Mouse (Mus musculus) T-helper 1 cell (primary cell): ENCODE measurements around the gene Cyfip2.

ENCODE experiments used
- in situ Hi-C: fragments of 300-600 bp; cut with MboI, MseI; formaldehyde crosslinking; loops from one replicate; pipeline ENCODE4 v1.15.1; 2025; ENCODE audit warnings: high pct_unique_total_duplicates

Cyfip2 gene

DNA sequence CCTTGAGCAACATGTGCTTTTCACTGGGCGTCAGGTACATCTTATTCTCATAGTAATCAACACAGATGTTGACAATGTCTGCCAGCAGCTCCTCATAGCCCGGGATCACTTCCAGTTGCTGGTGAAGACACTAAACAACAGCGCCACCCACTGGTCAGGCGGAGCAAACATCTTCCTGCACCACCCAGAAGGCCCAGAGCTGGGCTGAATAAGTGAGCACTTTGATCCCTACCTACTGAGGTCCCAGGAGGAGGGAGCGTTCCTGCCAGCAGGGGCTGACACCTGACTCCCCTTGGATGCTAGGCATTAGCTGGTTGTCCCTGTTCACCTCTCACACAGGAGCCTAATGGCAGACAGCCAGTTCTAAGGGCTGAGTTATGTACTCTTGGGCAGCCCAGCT, 35.9 kb downstream of the Cyfip2 start:
- in situ Hi-C loops = no loop called here

DNA sequence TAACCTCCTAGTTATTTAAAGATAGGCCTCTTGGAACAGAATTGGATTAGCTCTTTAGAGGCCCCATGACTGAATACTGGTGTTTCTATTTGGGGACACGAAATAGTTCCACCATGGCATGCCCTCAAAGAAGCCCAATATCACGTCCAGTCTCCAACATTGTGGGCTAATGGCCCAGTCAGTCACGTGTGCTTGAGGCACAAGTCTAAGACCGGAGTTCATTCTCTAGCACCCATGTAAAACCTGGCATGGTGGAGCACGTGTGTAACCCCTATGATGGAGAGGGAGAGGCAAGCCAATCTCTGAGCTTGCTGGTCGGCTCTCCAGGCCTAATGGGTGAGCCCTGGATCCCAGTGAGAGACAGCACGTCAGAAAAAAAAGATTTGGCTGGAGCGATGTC, 36.5 kb downstream of the Cyfip2 start:
- in situ Hi-C loops = no loop called here

DNA sequence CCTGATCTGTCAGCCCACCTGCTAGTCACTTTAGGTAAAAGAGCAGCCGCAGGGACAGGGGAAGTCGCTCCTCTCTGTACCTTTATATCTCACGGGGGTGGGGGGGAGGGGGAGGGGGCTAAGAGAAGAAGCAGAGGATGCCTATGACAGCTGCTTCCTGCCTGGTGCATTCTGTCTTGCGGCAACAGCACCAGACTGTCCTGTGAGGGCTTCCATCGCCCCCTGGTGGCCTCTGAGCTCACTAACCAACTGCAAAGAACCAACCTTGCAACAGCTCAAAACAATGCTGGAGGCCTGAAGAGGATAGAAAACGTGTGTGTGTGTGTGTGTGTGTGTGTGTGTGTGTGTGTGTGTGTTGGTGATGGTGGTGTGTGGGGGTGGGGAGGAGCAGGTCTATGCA, 37.4 kb downstream of the Cyfip2 start:
- in situ Hi-C loops = no loop called here

DNA sequence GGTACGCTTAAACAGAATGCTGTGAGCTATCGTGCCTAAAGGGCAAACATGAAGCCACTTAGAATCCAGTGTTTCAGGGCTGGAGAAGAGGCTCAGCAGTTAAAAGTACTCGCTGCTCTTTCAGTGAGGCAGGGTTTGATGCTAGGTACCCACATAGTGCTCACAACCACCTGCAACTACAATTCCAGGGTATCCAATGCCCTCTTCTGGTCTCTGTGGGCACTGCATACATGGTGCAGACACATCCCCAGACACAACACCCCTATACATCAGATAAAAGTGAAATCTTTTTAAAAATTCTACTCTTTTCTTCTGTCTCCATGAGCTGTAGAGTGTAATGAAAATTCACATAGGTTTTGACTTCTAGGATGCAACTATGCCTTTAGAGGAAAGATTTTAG, 38.7 kb downstream of the Cyfip2 start:
- in situ Hi-C loops = no loop called here

DNA sequence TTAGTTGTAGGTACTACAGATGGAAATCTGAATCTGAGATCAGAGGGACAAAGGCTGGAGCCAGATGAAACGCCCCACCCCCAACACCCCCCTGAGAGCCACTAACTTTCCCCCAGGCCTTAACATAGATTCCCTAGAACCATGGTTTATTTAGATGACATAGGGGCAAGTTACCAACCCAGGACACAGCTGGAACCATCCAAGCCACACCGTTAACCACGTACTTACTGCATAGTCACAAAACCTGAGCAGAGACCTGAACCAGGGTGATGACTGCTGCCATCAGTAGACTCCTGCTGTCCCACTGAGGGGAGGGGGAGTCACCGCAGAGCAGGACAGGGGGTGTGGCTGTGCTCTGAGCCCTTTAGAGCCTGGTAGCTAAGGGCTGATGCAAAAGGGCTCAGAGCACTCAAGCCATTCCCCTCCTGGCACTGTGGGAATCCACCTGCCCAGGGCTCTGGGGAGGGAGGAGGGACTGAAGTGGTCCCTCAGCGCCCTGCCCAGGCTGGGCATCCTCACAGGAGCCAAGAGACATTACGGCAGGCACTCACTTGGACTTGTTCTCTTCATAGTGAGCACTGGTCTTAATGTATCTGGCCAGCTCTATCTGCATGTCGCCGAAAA, 40.5 kb downstream of the Cyfip2 start:
- in situ Hi-C loops = no loop called here

DNA sequence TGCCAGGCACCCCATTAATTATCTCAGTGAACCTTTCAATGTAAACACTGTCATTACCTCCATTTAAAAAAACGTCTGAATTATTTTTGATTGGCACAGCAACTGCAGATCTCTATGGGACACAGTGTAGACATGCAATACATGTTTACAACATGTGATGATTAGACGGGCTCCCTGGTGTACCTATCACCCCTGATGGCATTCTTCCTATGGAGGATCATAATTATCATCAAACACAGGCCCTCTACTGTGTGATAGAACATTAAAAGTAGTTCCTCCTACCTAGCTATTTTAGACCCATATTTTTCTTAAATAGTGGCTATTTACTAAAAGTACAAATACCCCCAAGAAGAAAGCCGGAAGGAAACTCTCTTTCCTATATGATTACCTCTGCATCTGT, 42.8 kb downstream of the Cyfip2 start:
- in situ Hi-C loops = no loop called here

DNA sequence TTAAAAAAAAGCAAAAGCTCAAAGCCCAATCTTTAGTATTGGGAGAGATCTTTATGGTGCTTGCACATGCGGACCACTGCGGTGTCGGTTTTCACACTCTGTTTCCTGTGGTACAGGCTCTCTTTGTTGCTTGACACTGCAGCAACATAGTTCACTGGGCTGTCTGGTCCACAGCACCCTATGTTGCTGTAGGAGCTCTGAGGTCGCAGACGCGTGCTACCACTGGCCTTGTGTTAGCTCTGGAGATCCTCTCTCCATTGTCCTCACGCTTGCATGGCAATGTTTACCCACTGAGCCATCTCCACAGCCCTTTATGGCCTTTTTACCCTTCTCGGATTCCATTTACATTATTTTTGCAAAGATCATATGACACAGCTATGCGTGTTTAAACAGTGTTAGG, 43.3 kb downstream of the Cyfip2 start:
- in situ Hi-C loops = no loop called here

DNA sequence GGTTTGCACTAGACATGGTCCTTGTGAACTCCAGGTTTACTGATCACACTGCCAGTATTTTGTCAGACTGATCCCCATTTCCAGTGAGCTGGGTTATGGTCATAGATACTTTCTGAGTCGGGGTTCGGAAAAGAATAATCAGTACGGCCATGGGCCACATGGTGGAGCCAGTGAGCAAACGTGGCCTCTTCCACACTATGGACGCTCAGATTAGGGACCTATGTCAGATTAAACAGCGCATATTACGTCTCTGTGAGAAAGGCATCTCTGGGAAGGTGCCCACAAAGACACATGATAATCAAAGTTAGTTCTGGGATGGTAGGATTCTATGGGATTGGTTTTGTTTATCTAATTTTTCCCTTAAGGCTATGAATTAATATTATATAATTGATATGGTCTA, 43.7 kb downstream of the Cyfip2 start:
- in situ Hi-C loops = no loop called here

DNA sequence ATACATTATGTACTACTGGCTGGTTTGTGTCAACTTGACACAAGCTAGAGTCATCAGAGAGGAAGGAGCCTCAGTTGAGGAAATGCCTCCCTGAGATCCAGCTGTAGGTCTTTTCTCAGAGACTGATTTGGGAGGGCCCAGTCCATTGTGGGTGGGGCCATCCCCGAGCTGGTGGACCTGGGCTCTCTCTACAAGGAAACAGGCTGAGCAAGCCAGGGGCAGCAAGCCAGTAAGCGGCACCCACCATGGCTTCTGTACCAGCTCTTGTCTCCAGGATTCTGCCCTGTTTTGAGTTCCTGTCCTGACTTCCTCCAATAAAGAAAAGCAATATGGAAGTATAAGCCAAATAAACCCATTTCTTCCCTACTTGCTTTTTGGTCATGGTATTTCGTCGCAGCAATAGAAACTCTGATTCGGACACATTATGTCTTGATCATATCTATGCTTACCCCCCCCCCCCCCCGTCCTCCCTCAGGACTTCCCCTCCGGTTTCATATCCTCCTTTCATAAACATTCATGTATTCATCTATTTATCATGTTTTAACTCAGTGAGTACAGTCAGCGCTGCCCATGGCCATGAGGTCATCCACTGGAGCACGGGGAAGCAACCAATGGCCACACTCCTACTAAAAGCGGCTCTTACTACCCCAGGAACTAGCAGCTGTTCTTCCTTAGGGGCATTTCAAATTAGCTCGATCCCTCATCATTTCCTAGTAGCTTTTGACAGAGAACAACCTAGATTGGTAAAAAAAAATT, 47.5 kb downstream of the Cyfip2 start:
- in situ Hi-C loops = no loop called here

DNA sequence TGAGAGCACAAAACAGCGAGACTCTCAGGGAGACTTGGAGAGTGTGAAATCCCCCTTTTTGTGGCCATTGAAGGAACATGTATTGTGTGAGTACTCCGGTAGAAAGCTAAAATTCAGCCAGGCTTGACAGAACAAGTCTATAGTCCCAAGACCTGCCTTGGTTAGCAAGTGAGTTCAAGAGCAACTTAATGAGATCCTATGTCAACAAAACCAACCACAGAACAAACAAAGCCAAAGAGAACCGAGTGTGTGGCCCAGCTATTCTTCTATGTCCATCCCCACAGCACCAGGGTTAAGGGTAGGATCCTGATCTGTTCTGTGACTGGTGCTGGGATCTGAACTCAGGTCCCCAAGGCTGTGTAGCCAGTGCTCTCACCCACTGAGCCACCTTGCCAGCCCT, 48.1 kb downstream of the Cyfip2 start:
- in situ Hi-C loops = no loop called here

DNA sequence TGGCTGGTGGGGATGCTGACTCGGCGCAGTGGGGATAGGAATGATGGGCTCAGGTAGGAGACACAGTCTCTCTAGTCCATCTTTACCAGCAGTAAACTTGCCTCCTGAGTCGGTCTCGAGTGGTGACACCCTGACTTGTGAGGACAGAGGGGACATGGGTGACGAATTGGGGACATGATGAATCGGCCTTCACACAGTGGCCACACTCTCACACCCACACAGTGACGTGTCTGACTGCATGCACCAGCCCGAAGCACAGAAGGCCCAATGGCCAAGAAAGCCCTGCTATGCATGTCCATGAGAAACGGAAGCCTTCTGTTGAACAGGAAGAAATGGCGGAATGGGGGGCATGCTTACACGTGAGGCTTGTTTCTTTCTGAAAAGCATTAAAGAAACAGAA, 49.4 kb downstream of the Cyfip2 start:
- in situ Hi-C loops = no loop called here

DNA sequence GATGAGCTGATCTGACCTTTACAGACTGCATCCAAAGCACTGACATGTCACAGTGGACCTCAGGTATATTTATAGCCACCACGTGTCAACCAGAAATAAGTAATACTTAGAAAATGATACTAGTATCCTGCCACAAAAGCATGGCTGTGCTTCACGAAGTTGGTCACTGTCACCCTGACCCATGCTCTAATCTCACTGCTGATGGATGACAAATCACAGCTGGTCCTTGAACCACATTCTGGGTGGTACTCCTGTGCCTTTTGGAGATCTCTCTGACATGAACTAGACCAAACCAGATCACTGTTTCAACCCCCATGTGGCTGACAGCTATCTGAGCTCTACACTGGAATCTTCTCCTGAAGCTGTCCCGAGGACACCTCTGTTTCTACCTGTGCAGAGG, 49.8 kb downstream of the Cyfip2 start:
- in situ Hi-C loops = no loop called here

DNA sequence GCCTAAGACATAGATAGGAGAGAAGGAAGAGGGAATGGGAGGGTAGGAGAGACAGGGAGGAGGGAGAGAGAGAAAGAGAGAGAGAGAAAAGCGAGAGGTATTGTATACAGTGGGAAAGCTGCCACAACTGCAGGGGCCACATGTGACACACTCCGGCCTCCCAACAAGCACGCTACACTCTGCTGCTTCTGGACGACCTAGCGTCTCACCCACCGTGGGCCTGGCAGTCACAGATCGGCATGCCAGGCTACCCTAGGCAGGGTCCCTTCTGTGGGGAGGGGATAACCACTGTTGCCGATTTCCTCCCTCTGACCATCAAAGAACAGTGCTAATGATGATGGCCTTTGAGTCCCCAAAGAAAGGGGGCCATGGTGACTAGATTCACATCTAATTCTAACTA, 53.9 kb downstream of the Cyfip2 start:
- in situ Hi-C loops = no loop called here

DNA sequence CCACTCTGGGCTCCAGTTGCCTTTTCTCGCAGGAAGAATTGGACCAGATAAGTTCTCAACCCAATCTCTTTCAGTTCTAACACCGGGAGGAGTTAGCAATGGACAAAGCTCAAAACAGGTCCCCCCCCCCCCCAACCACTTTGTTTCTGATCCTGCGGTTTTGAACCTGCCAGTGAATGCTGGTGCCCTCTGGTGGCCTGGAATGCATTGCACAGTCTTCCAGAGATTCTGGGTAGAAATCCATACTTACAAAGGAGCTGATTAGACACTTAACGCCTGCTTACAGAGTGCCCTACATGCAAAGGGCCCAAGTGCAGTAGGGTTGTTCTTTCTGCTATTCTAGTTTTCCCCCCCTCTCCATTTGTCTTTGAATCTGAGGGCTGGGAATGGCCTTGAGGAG, 54.5 kb downstream of the Cyfip2 start:
- in situ Hi-C loops = no loop called here

DNA sequence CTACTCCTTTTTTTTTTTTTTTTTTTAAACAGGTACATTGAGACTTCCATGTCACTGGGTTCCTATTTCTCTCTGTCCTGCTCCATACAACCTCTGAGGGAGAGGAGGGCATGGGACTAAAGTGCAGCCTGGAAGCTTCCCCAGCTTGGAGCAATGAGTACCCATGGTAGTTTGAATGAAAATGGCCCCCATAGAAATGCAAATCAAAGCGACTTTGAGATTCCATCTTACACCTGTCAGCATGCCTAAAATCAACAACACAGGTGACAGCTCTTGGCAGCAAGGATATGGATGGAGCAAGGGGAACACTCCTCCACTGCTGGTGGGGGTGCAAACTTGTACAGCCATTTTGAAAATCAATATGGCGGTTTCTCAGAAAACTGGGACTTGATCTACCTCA, 57.4 kb downstream of the Cyfip2 start:
- in situ Hi-C loops = no loop called here

DNA sequence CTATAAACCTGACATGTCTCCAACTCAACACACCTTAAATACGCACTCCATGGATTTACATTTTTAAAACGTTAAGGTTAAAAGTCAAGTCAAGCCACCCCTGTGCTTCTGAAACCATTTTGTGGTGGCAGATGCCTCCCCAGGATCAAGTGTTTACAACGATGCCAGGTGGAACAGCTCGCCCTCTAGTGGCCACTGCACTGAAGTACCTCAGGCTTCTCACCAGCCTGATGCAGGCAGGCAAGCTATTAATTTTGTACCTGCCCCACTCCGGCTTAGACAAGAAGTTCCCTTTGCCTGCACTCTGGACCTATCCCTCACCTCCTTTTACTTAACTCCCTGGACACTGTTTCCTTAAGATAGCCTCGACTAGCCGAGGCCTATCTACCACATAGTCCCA, 60.7 kb downstream of the Cyfip2 start:
- in situ Hi-C loops = no loop called here

DNA sequence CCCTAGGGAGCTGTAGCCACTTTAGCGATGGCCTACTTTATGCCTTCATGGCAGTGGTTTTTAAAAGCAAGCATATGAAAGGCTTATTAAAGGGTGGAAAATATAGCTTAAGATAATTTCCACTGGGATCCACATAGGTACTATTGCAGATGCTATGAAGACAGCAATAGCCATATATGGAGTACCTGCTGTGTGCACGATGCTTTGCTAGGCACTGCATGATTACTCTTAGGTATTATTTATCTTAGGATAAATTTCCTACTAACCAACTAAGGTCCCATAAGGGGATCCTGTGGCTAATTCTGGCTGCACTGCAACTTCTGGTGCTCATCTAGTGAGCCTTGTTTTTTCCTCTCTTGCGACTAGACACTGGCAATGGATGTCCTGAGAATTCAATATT, 64.3 kb downstream of the Cyfip2 start:
- in situ Hi-C loops = no loop called here

DNA sequence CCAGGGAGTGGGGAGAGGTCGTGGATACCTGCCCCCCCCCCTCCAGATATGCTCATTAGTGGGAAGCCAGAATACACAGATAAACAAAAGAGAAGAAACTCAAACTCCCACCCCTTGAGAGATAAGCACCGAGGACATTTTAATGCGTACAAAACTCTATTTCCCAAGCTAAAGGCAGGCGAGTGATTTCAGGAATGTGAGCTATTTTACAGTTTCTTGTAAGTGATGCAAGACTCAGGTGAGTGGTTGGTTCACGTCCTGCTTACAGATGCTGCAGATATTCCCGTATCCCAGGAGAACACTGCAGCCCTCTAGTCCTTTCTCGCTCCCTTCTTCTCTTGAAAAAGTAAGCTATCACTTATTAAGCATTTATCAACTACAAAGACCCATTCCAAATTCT, 66.3 kb downstream of the Cyfip2 start:
- in situ Hi-C loops = no loop called here

DNA sequence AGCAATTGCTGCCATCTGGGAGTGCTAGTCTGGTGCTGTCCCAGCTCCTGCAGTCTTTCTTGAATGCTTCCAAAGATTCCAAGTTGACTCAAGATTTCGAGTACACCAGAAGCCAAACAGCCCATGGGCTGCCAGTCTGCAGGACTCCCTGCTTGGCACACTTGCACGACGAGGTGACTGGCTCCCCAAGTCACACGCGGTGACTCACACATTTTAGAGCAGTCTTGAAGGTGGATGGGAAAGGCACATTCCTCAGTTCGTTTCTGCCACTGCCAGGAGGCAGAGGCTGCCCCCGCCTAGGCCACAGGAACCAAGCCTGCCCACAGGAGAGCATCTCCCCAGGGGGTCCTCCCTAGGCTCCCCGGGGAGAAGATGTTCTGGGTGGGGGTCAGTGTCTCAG, 66.7 kb downstream of the Cyfip2 start:
- in situ Hi-C loops = no loop called here

DNA sequence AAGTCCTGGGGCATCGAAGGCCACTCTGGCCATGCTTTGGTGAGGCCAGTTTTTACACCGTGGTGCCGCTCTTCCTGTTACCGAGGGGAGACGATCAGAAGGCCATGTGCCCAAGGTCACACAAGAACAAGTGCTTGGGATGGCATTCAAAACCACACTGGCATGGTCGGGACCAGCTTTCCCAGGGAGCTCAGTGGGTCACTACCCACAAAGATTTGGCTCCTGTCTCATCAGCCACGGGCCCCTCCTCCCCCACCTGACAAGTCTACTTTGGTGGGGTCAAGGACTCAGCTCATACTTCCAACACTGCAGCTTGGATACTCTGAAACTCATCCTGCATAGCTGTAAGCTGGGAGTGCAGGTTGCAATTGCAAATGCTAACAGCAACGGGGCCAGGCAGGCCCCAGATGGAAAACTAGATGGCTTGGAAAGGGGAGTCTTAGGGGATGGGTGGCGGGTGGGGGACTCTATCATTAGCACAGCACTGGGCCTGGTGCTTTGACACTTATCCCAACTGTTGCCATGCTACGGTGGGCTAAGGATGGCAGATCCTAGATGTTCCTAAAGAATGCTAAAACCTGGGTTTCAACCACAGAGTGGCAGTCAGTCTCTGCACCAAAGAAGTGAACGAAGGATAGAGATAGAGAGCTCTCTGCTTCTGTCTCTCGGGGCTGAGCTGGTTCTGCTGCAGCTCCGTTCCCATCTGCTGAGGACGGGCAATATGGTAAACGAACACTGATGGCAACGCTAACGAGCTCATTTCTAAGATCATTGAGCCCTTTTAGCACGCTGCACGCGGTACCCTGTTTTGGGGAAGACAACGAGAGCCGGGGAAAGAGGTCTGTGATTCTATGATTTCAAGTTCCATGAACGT, 67.7 kb downstream of the Cyfip2 start:
- in situ Hi-C loops = no loop called here

DNA sequence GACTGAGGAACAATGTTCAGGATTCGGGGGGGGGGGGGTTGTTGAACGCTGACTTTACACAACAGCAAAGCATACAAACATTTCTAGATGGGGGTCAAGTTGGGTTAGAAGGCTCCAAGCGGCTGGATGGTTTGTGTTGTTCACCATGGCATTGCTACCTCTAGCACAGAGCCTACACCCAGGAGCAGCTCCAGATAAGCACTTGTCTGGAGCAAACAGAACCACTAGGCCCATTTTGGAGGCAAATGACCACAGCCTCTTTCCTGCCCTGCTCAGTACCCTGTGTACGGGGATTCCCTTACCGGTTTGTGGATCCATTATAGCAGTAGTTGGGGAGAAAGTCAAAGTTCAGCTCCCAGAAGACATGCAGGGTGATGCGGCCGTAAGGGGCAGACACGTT, 70.7 kb downstream of the Cyfip2 start:
- in situ Hi-C loops = no loop called here

DNA sequence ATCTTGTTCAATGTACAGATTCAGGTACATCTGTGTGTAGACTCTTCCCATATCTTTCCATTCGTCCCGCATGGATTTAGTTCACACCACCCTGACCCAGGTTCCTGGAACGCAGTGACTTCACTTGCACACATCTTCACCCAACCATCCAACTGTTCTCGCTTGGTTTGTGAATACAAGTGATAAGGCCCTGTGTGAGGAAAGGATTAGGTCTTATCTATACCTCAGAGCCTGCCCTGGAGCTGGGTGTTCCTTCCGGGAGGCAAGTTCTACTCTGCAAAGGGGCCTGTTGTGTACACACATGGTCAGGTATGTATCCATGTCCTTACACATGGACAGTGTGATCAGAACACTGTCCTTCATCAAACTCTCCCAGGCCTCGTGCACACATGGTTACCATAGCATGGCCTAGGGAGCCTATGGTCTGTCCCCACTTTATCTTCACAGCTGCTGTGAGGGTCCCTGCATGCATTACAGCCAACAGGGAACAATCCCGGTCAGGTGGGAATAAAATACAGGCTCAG, 71.4 kb downstream of the Cyfip2 start:
- in situ Hi-C loops = no loop called here

DNA sequence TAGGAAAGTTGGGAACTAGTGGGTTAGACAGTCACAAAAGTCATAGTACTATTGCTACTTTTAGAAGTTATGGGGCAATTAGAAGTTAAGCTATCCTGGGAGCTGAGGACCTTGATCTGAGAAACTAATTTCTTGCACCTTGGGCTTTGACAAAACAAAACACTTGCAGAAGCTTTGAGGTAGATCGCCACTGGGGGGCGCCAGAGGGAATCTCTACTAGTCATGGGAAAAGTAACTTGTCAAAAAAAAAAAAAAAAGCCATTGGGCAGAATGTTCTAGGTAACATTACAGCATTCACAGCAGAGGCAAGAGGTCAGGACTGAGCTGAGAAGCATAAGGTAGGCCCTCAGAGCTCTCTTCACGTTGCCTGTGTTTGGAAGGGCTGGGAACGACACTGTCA, 75.7 kb downstream of the Cyfip2 start:
- in situ Hi-C loops = no loop called here
